Mouse (Mus musculus) heart, embryonic 10.5 days (tissue): ENCODE data around the gene Numa1. TPM values are rescaled to one million over a fixed set of nuclear protein-coding genes. Genes with fewer than 3 reads are reported as not detected.

ENCODE experiments used
- DNase-seq: peaks from one replicate; pipeline ENCODE4 v3.0.0-alpha.2; 2017; ENCODE audit warnings: low spot score
- H3K27ac ChIP-seq: fragments of 300-500 bp; sonication (generic); 2 replicates; pipeline ENCODE4 v1.5.1; 2016; ENCODE audit warnings: mild to moderate bottlenecking
- H3K27me3 ChIP-seq: fragments of 300-500 bp; sonication (generic); 2 replicates; pipeline ENCODE4 v1.6.1; 2016; ENCODE audit warnings: mild to moderate bottlenecking; ENCODE audit not compliant: poor library complexity, insufficient read depth, severe bottlenecking
- H3K36me3 ChIP-seq: fragments of 300-500 bp; sonication (generic); 2 replicates; pipeline ENCODE4 v1.6.1; 2016; ENCODE audit warnings: mild to moderate bottlenecking, moderate library complexity
- H3K4me1 ChIP-seq: fragments of 300-500 bp; sonication (generic); 2 replicates; pipeline ENCODE4 v1.6.1; 2016; ENCODE audit warnings: mild to moderate bottlenecking
- H3K4me3 ChIP-seq: fragments of 300-500 bp; sonication (generic); 2 replicates; pipeline ENCODE4 v1.5.1; 2016; ENCODE audit warnings: mild to moderate bottlenecking, moderate library complexity
- H3K9me3 ChIP-seq: fragments of 300-500 bp; sonication (generic); 2 replicates; pipeline ENCODE4 v1.6.1; 2016; ENCODE audit warnings: mild to moderate bottlenecking, moderate library complexity
- WGBS: fragments of 180-500 bp; shearing (Covaris S2); methylation state at CpG from one replicate; pipeline ENCODE4 v1.1.7; 2016; 5-methylcytosine and 5-hydroxymethylcytosine counted together
- polyA plus RNA-seq: library from polyadenylated mRNA; unstranded; fragments of >200 nt; fragmentation: Nextera tagmentation; extraction: Ambion mirVana; gene quantifications from 2 replicates; pipeline ENCODE4 v1.2.1, GENCODE M21; 2016

The Numa1 gene
- 58.6 and 59.5 TPM in 2 replicates for polyA plus RNA-seq

GRCm38 (mm10) chr7:101933751-101934240, at the start of gene Numa1, which contains the start of gene Lrrc51:
TSS of gene Numa1 (plus strand) at chr7:101934111.
TSS of gene Lrrc51 (minus strand) at chr7:101933895.
- under 1% methylated on average over 40 of the region's 40 CpGs for WGBS
- DNase-seq: peak; percentile 99
- Histone ChIP-seq H3K4me1 (no peaks in the 10 kb centered on the region), H3K27me3 (no peaks in the 10 kb centered on the region), H3K4me3 (peak within 1 kb of the TSS; percentile 87), H3K9me3 (no peaks in the 10 kb centered on the region), H3K27ac (peak within 1 kb of the TSS; percentile 94), H3K36me3 (0 out of 2 replicates have a peak, but pooled peaks cover 6% of the 10 kb centered on the region)

GRCm38 (mm10) chr7:101884160-101884559, 49.8 kb upstream of the Numa1 start:
- Histone ChIP-seq H3K9me3 (no peaks in the 10 kb centered on the region), H3K36me3 (no peaks in the 10 kb centered on the region), H3K27me3 (no peaks in the 10 kb centered on the region), H3K4me3 (no peak overlapping the region), H3K27ac (no peak overlapping the region), H3K4me1 (0 out of 2 replicates have a peak, but pooled peaks cover 5% of the 10 kb centered on the region)
- 90% methylated on average over 4 of the region's 4 CpGs for WGBS
- DNase-seq: no peak

DNA sequence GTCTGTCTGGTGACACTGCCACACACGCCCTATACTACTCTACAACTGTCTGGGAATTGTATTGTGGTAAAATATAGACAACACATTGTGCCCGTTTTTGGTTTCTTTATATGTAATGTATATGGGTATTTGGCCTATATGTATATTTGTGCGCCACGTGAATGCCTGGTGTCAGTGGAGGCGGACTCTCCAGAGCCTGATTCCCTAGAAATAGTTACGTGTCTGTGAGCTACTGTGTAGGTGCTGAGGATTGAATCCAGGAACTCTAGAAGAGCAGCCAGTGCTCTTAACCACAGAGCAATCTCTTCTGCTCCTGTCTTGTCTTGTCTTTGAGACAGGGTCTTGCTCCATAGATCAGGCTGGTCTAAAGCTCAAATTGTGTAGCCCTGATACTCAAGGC, 47.6 kb upstream of the Numa1 start:
- WGBS: 76% methylated on average over 6 of the region's 6 CpGs
- no peaks in the 10 kb centered on the region for H3K27me3 ChIP-seq
- H3K9me3 ChIP-seq: no peaks in the 10 kb centered on the region
- no peak overlapping the region for H3K27ac ChIP-seq
- no peak overlapping the region for H3K4me3 ChIP-seq
- H3K4me1 ChIP-seq: 0 out of 2 replicates have a peak, but pooled peaks cover 5% of the 10 kb centered on the region
- DNase-seq: no peak
- H3K36me3 ChIP-seq: no peaks in the 10 kb centered on the region

GRCm38 (mm10) chr7:101888460-101888859, 45.5 kb upstream of the Numa1 start:
- DNase-seq: no peak
- Histone ChIP-seq H3K9me3 (no peaks in the 10 kb centered on the region), H3K36me3 (no peaks in the 10 kb centered on the region), H3K4me3 (no peak overlapping the region), H3K4me1 (0 out of 2 replicates have a peak, but pooled peaks cover 5% of the 10 kb centered on the region), H3K27me3 (no peaks in the 10 kb centered on the region), H3K27ac (no peak overlapping the region)
- WGBS: 77% methylated on average over 4 of the region's 4 CpGs

DNA sequence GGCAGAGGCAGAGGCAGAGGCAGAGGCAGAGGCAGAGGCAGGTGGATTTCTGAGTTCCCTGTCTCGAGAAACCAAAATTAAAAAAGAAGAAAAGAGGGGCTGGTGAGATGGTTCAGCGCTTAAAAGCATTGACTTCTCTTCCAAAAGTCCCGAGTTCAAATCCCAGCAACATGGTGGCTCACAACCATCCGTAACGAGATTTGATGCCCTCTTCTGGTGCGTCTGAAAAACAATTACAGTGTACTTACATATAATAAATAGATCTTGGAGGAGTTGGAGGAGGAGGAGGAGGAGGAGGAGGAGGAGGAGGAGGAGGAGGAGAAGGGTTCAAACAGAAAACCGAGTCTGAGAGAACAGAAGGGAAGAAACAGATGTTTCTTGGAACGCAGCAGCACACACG, 38.2 kb upstream of the Numa1 start:
- H3K27ac ChIP-seq: peak overlapping the region; percentile 90
- WGBS: 38% methylated on average over 9 of the region's 9 CpGs

GRCm38 (mm10) chr7:101896104-101897066, 37.5 kb upstream of the Numa1 start:
- DNase-seq: peak; percentile 99
- Histone ChIP-seq H3K4me3 (peak overlapping the region; percentile 66), H3K4me1 (0 out of 2 replicates have a peak, but pooled peaks cover 4% of the 10 kb centered on the region), H3K36me3 (peaks cover 20% of the 10 kb centered on the region), H3K27me3 (no peaks in the 10 kb centered on the region), H3K9me3 (no peaks in the 10 kb centered on the region), H3K27ac (peak overlapping the region; percentile 90)
- under 1% methylated on average over 57 of the region's 57 CpGs for WGBS

More for the DNA sequence above, 38.2 kb upstream of the Numa1 start:
- Histone ChIP-seq H3K36me3 (peaks cover 13% of the 10 kb centered on the region), H3K4me3 (peak overlapping the region; percentile 66), H3K9me3 (no peaks in the 10 kb centered on the region), H3K4me1 (0 out of 2 replicates have a peak, but pooled peaks cover 4% of the 10 kb centered on the region), H3K27me3 (no peaks in the 10 kb centered on the region)
- DNase-seq: no peak

GRCm38 (mm10) chr7:101900331-101901097, 33.4 kb upstream of the Numa1 start:
- H3K27me3 ChIP-seq: no peaks in the 10 kb centered on the region
- H3K27ac ChIP-seq: no peak overlapping the region
- peaks cover 7% of the 10 kb centered on the region; the same call in 1 of the 2 replicates for H3K4me1 ChIP-seq
- H3K36me3 ChIP-seq: peaks cover 32% of the 10 kb centered on the region
- DNase-seq: no peak
- 91% methylated on average over 16 of the region's 16 CpGs for WGBS
- H3K9me3 ChIP-seq: no peaks in the 10 kb centered on the region
- no peak overlapping the region for H3K4me3 ChIP-seq

DNA sequence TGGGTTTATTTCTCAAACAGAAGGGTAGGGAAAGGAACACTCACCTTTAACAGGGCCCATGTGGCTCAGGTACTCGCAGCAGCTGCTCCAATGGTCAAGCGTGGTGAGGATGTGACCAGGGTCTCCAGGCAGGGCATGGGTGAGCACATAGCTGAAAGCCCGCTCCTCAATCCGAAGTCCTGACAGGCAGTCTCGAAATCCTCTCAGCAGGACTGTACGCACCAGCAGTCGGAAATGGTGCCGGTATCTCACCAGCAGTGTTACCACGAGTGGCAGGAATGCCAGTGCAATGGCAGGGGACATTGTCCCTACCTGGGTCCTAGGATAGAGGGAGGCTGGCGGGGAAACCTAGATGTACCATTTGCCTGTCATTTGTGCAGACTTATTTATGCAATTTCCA, 31.9 kb upstream of the Numa1 start:
- Histone ChIP-seq H3K4me1 (peaks cover 12% of the 10 kb centered on the region), H3K36me3 (peaks cover 32% of the 10 kb centered on the region), H3K27me3 (no peaks in the 10 kb centered on the region), H3K4me3 (no peak overlapping the region), H3K27ac (no peak overlapping the region), H3K9me3 (no peaks in the 10 kb centered on the region)
- WGBS: 91% methylated on average over 10 of the region's 10 CpGs
- DNase-seq: no peak

DNA sequence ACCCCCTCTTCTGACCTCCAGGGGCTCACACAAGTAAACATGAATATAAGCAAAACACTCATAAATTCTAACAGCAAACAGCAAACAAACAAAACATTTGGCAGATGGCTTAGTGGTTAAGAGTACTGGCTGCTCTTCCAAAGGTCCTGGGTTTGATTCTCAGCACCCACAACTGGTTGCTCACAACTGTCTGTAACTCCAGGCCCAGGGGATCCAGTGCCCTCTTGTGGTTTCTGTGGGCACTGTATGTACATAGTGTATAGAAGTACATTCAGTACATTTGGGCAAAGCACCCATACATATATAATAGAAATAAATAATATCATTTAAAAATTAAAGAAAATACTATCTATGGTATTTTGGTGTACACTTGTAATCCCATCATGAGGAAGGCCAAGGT, 31.1 kb upstream of the Numa1 start:
- H3K9me3 ChIP-seq: no peaks in the 10 kb centered on the region
- no peak for DNase-seq
- no peak overlapping the region for H3K27ac ChIP-seq
- peaks cover 17% of the 10 kb centered on the region for H3K4me1 ChIP-seq
- no peaks in the 10 kb centered on the region for H3K27me3 ChIP-seq
- no peak overlapping the region for H3K4me3 ChIP-seq
- peaks cover 32% of the 10 kb centered on the region for H3K36me3 ChIP-seq

DNA sequence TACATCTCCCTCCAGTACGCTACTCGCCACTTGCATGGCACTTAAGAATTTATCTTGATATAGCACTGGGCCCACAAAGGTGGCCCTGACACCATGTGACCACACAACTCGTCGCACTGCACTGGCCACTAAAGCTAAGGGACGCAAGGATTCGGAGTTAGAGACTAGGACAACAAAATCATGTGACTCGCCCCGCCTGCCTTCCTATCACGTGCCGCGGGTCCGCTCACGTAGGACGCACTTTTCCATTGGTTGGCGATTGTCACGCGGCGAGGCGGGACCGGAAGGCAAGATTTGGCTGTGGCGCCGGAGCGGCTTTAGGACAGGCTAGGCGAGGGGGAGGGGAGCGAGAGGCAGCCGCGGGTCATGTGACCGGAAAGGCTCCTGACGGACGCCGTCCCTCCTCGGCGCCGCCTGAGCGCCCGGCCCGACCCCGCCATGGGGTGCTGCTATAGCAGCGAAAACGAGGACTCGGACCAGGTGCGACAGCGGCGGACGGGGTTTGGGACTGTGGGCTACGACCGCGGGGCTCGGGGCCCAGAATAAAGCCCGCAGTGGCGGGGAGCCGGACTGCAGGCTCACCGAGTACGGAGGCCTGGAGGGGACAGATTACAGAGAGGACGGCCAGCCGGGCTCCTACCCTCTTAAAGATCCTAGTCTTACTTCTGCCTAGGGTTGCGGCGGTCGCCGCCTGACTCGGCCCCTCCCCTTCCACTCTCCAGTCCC, 28.2 kb upstream of the Numa1 start, which contains the start of gene Lamtor1:
Lamtor1 (plus strand) TSS at position 344 of the 726 bp plus-strand sequence.
- WGBS: under 1% methylated on average over 61 of the region's 61 CpGs
- Histone ChIP-seq H3K36me3 (peaks cover 34% of the 10 kb centered on the region), H3K9me3 (no peaks in the 10 kb centered on the region), H3K4me3 (peak within 1 kb of the TSS; percentile 68), H3K27me3 (no peaks in the 10 kb centered on the region), H3K4me1 (peaks cover 30% of the 10 kb centered on the region), H3K27ac (peak within 1 kb of the TSS; percentile 96)
- DNase-seq: peak; percentile 100

GRCm38 (mm10) chr7:101906287-101906681, 27.6 kb upstream of the Numa1 start, which contains the start of gene Tomt:
TSS of gene Tomt (minus strand) at chr7:101906359.
- no peaks in the 10 kb centered on the region for H3K9me3 ChIP-seq
- H3K4me3 ChIP-seq: peak within 1 kb of the TSS; percentile 68
- H3K27me3 ChIP-seq: no peaks in the 10 kb centered on the region
- H3K4me1 ChIP-seq: peaks cover 30% of the 10 kb centered on the region
- 14% methylated on average over 11 of the region's 11 CpGs for WGBS
- DNase-seq: no peak
- H3K36me3 ChIP-seq: peaks cover 34% of the 10 kb centered on the region
- peak within 1 kb of the TSS; percentile 96 for H3K27ac ChIP-seq

DNA sequence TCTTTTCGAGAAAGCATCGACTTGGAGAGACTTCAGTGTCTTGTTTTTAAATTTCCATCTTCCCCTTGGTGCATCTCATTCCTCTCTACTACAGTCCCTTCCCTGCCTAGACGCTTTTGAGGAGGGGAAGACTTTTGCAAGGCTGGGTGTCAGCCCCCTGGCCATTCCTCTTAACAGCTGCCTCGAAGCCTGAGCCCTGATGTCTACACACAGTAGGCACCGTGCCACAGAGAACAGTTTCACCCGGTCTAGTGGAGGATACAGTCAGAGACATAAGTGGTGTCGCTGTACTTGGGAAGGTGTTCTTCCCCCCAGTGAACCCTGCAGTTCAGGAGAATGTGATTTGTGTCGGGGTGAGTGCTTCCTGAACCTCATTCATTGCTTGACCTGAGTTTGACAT, 27.2 kb upstream of the Numa1 start:
- peaks cover 36% of the 10 kb centered on the region for H3K36me3 ChIP-seq
- 63% methylated on average over 8 of the region's 8 CpGs for WGBS
- peak overlapping the region; percentile 68 for H3K4me3 ChIP-seq

More for the DNA sequence above, 27.2 kb upstream of the Numa1 start:
- Histone ChIP-seq H3K9me3 (no peaks in the 10 kb centered on the region), H3K27ac (peak overlapping the region; percentile 96), H3K27me3 (no peaks in the 10 kb centered on the region), H3K4me1 (peaks cover 30% of the 10 kb centered on the region)
- DNase-seq: no peak
